Comparison of ENCODE assay signal across 15 mouse cellular contexts in genomic region chr16:11024841-11025240, GRCm38 (mm10). TPM values are rescaled to one million over a fixed set of nuclear protein-coding genes. Genes with fewer than 3 reads are reported as not detected.
A peak's percentile ranks its signal among the peaks of the same experiment; 100 is the strongest.
DNase-seq lines count a peak whose midpoint lies in the region; ATAC-seq and TF ChIP-seq lines count a peak whose summit lies in the region.
"Had no signal": no experiment of that assay in that cellular context is flagged by ENCODE, and none has a peak within 500 bp of the region (broad histone marks: within the 10 kb centered on the region; RNA-seq: fewer than 3 reads in every experiment).

No protein-coding gene starts in this region.

- TF ChIP-seq CTCF in kidney, adult 2 months (conservative IDR thresholded peaks at IDR 0.05; ENCODE audit: insufficient read depth, insufficient read length, low read depth, low read length) = no peak
- no peak for TF ChIP-seq CTCF in C2C12 (IDR thresholded peaks at IDR 0.05; ENCODE audit: control insufficient read depth, insufficient read depth, insufficient read length)

- no peaks in the 10 kb centered on the region for H3K9me3 ChIP-seq in hindbrain, embryonic 13.5 days
- H3K9me3 ChIP-seq: forebrain, embryonic 12.5 days had no signal

- no peak overlapping the region for H3K27ac ChIP-seq in kidney, adult 2 months (ENCODE audit: insufficient read depth, low read depth, low read length)
- no peak overlapping the region for H3K27ac ChIP-seq in hindbrain, embryonic 13.5 days
- H3K27ac ChIP-seq: forebrain, embryonic 12.5 days had no signal

- no peaks in the 10 kb centered on the region for H3K79me3 ChIP-seq in C2C12 (ENCODE audit: low read depth)

- no peak for ATAC-seq in hindbrain, embryonic 13.5 days (ENCODE audit: low FRiP score)

- no peak overlapping the region for H3K4me3 ChIP-seq in kidney, adult 2 months (ENCODE audit: insufficient read depth, low read depth, low read length)
- H3K4me3 ChIP-seq in C2C12 (ENCODE audit: insufficient read depth, poor library complexity, severe bottlenecking) = no peak overlapping the region
- no peak overlapping the region for H3K4me3 ChIP-seq in hindbrain, embryonic 13.5 days
- H3K4me3 ChIP-seq: forebrain, embryonic 12.5 days; left cerebral cortex, adult 2 months; megakaryocyte, embryonic 14.5 days had no signal

- no peaks in the 10 kb centered on the region for H3K79me2 ChIP-seq in C2C12 (ENCODE audit: control insufficient read depth, insufficient read depth)

- no peaks in the 10 kb centered on the region for H3K4me1 ChIP-seq in kidney, adult 2 months (ENCODE audit: control insufficient read depth, insufficient read depth, low read length)
- H3K4me1 ChIP-seq in hindbrain, embryonic 13.5 days (replicated peaks) = peaks cover 3% of the 10 kb centered on the region; the same call in 1 of the 2 replicates

- TF ChIP-seq POLR2A in kidney, adult 2 months (IDR thresholded peaks at IDR 0.05; ENCODE audit: low read depth, low read length) = no peak

- H3K36me3 ChIP-seq in kidney, adult 2 months (ENCODE audit: control insufficient read depth, insufficient read depth, low read length) = no peaks in the 10 kb centered on the region
- no peaks in the 10 kb centered on the region for H3K36me3 ChIP-seq in C2C12 (ENCODE audit: control insufficient read depth, insufficient read depth)
- H3K36me3 ChIP-seq in hindbrain, embryonic 13.5 days = no peaks in the 10 kb centered on the region
- H3K36me3 ChIP-seq: forebrain, embryonic 12.5 days had no signal

- H3K27me3 ChIP-seq in kidney, adult 2 months (replicated peaks; ENCODE audit: control insufficient read depth, insufficient read depth, low read length) = no peaks in the 10 kb centered on the region
- H3K27me3 ChIP-seq in C2C12 (ENCODE audit: control insufficient read depth, insufficient read depth, insufficient read length) = no peaks in the 10 kb centered on the region
- H3K27me3 ChIP-seq in hindbrain, embryonic 13.5 days = no peaks in the 10 kb centered on the region
- H3K27me3 ChIP-seq: forebrain, embryonic 12.5 days had no signal

- H3K9ac ChIP-seq in hindbrain, embryonic 13.5 days = no peak overlapping the region
- H3K9ac ChIP-seq: forebrain, embryonic 12.5 days had no signal

- no peak overlapping the region for H3K4me2 ChIP-seq in hindbrain, embryonic 13.5 days
- H3K4me2 ChIP-seq: forebrain, embryonic 12.5 days; liver, embryonic 11.5 days had no signal

- DNase-seq in kidney, postnatal 14 days = peak; percentile 24
- no peak for DNase-seq in kidney, adult 2 months
- peak; percentile 85 for DNase-seq in 3134 (ENCODE audit: extremely low read depth, insufficient read length, low spot score)
- peak; percentile 56 for DNase-seq in gastrocnemius, postnatal 25 days
- DNase-seq in thymus, postnatal 36 days = no peak
- DNase-seq: cerebellum, adult 11-12 months; heart, postnatal 36 days; kidney, adult 9 months; right cerebral cortex, postnatal 14 days had no signal

- H3ac ChIP-seq in C2C12 (ENCODE audit: control insufficient read depth, insufficient read length, low read depth) = no peak overlapping the region

- WGBS in kidney, adult 2 months = 74% methylated on average over 3 of the region's 3 CpGs
- 78% methylated on average over 3 of the region's 3 CpGs for WGBS in hindbrain, embryonic 13.5 days

TF ChIP-seq in C2C12, 6 proteins besides CTCF, POLR2A, EP300 and RAD21:
- TF ChIP-seq FOSL1 (IDR thresholded peaks at IDR 0.05; ENCODE audit: insufficient read depth, low read length, poor library complexity, severe bottlenecking) (peak; percentile 45), MAX (IDR thresholded peaks at IDR 0.05) (peak; percentile 67), MYOG (IDR thresholded peaks at IDR 0.05; ENCODE audit: control insufficient read depth, extremely low read depth, insufficient read length) (no peak), MYOD1 (IDR thresholded peaks at IDR 0.05; ENCODE audit: control insufficient read depth, insufficient read length, low read depth) (peak; percentile 88), CEBPB (IDR thresholded peaks at IDR 0.05; ENCODE audit: low read depth) (no peak), USF1 (IDR thresholded peaks at IDR 0.05; ENCODE audit: low read depth) (no peak)

RNA-seq across cellular contexts. Expression of gene Snn, which starts 35.9 kb away (rescaled TPM):
- polyA plus RNA-seq in kidney, adult 2 months (2012; rRNA removed) = 67.2 and 71.2 TPM in 2 replicates
- 54.1 TPM for polyA plus RNA-seq in C2C12 (2012; fragmentation: generic; extraction: Trizol)
- 1 to 10 TPM; 4.2 to 4.4 TPM for total RNA-seq in gastrocnemius, postnatal 25 days (2021)
- 145 TPM in 2 replicates for polyA plus RNA-seq in hindbrain, embryonic 13.5 days (2015; fragmentation: Nextera tagmentation; extraction: Ambion mirVana)

RNA-seq across cellular contexts. Expression of gene Litaf, which starts 41.1 kb away (rescaled TPM):
- 125 and 145 TPM in 2 replicates for polyA plus RNA-seq in kidney, adult 2 months (2012; rRNA removed)
- 116 TPM for polyA plus RNA-seq in C2C12 (2012; fragmentation: generic; extraction: Trizol)
- 10 to 100 TPM in 1 of 2 experiments, 1 to 10 TPM in 1; 10.0 to 10.1 TPM for total RNA-seq in gastrocnemius, postnatal 25 days (2021)
- 36.4 and 40.6 TPM in 2 replicates for polyA plus RNA-seq in hindbrain, embryonic 13.5 days (2015; fragmentation: Nextera tagmentation; extraction: Ambion mirVana)

Comparison
In these comparisons a context has a peak if more than half of its experiments do, and no peak if none do; other contexts are left out.
1. DNase-seq: peak in kidney, postnatal 14 days (single experiment), 3134 (single experiment) and gastrocnemius, postnatal 25 days (single experiment); none in kidney, adult 2 months (single experiment) and thymus, postnatal 36 days (0 of 2).